Mouse (Mus musculus) G1E (cell line): ENCODE data around the gene Ocm.

Experiments
- CTCF ChIP-seq: IDR thresholded peaks from 2 replicates; pipeline ENCODE4 v1.5.1; 2012; ENCODE audit warnings: low read depth, low read length, inconsistent platforms, mixed read lengths
- GATA1 ChIP-seq: IDR thresholded peaks from 2 replicates; pipeline ENCODE4 v1.6.1; 2012; ENCODE audit warnings: borderline replicate concordance, low read length, inconsistent platforms, mixed read lengths
- GATA2 ChIP-seq: IDR thresholded peaks from 2 replicates; pipeline ENCODE4 v1.6.1; 2012; ENCODE audit warnings: low read depth, low read length, inconsistent platforms, borderline replicate concordance
- POLR2AphosphoS5 ChIP-seq: IDR thresholded peaks from 2 replicates; pipeline ENCODE4 v1.6.1; 2012; ENCODE audit warnings: low read depth, low read length, inconsistent platforms; ENCODE audit not compliant: insufficient replicate concordance
- TAL1 ChIP-seq: conservative IDR thresholded peaks from 2 replicates; pipeline ENCODE4 v1.6.1; 2012; ENCODE audit warnings: low read depth, low read length, inconsistent platforms, mixed read lengths

DNA sequence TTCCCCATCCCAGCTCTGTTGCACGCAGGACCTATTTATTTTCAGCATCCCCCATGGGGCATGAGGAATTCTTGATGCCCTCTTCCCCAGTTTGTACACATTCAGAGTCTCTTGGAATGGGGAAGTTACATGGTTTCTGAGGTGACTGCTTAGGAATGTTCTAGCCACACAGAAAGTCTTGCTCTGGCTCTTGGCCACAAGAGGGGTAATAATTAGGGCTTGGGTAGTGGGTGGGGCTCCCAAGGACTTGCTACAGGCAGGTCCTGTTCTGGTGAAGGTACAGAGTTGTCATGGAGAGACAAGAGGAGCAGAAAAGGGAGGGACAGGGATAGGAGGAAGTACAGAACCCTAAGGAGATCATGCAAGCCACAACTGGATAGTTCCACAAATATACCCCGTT lies 39.6 kb upstream of the Ocm start:
- no peak for TF ChIP-seq POLR2AphosphoS5
- TF ChIP-seq CTCF: no peak
- TF ChIP-seq GATA1: no peak
- TF ChIP-seq TAL1: no peak
- TF ChIP-seq GATA2: no peak
